Mouse (Mus musculus) hindbrain, embryonic 14.5 days (tissue): ENCODE data around the gene Tbl1xr1. TPM values are rescaled to one million over a fixed set of nuclear protein-coding genes. Genes with fewer than 3 reads are reported as not detected.

Source experiments
- ATAC-seq: fragments of 200-750 bp; cut with Nextera tagmentation; 2 replicates; pipeline ENCODE4 v1.8.0; 2017; ENCODE audit warnings: moderate number of reproducible peaks, mild to moderate bottlenecking, moderate TSS enrichment, moderate library complexity; ENCODE audit not compliant: low FRiP score
- DNase-seq: peaks from one replicate; pipeline ENCODE4 v3.0.0-alpha.2; 2015; ENCODE audit warnings: low spot score
- H3K27ac ChIP-seq: fragments of 300-500 bp; sonication (generic); 2 replicates; pipeline ENCODE4 v1.5.1; 2014; ENCODE audit warnings: mild to moderate bottlenecking, moderate library complexity
- H3K27me3 ChIP-seq: fragments of 300-500 bp; sonication (generic); 2 replicates; pipeline ENCODE4 v1.6.1; 2014; ENCODE audit warnings: mild to moderate bottlenecking, low read length, mixed read lengths; ENCODE audit not compliant: control insufficient read depth, insufficient read depth
- H3K36me3 ChIP-seq: fragments of 300-500 bp; sonication (generic); replicated peaks from 2 replicates; pipeline ENCODE4 v1.6.1; 2014; ENCODE audit not compliant: control insufficient read depth, insufficient read depth
- H3K4me1 ChIP-seq: fragments of 300-500 bp; sonication (generic); replicated peaks from 2 replicates; pipeline ENCODE4 v1.6.1; 2014; ENCODE audit warnings: antibody characterized with exemption, low read length, mixed read lengths; ENCODE audit not compliant: control insufficient read depth, insufficient read depth
- H3K4me2 ChIP-seq: fragments of 300-500 bp; sonication (generic); replicated peaks from 2 replicates; pipeline ENCODE4 v1.6.1; 2014; ENCODE audit warnings: mild to moderate bottlenecking, moderate library complexity
- H3K4me3 ChIP-seq: fragments of 300-500 bp; sonication (generic); replicated peaks from 2 replicates; pipeline ENCODE4 v1.5.1; 2014; ENCODE audit warnings: mild to moderate bottlenecking, low read length
- H3K9ac ChIP-seq: fragments of 300-500 bp; sonication (generic); 2 replicates; pipeline ENCODE4 v1.6.1; 2014
- H3K9me3 ChIP-seq: fragments of 300-500 bp; sonication (generic); 2 replicates; pipeline ENCODE4 v1.6.1; 2016; ENCODE audit warnings: low read length; ENCODE audit not compliant: control insufficient read depth
- WGBS: fragments of 180-500 bp; shearing (Covaris S2); extraction: QIAGEN DNeasy Blood & Tissue Kit; methylation state at CpG from one replicate; pipeline ENCODE4 v1.1.7; 2014; 5-methylcytosine and 5-hydroxymethylcytosine counted together
- polyA plus RNA-seq: library from polyadenylated mRNA; unstranded; fragments of >200 nt; fragmentation: Nextera tagmentation; extraction: Ambion mirVana; gene quantifications from 2 replicates; pipeline ENCODE4 v1.2.1, GENCODE M21; 2014

Gene Tbl1xr1
- polyA plus RNA-seq, 1 experiment from 2014 or later = 23.9 TPM

GRCm38 (mm10) chr3:22171526-22171925 is 95.1 kb downstream of the Tbl1xr1 start:
- 87% methylated on average over 8 of the region's 8 CpGs for WGBS
- no peaks in the 10 kb centered on the region for H3K9me3 ChIP-seq

GRCm38 (mm10) chr3:22172410-22172809 is 96.0 kb downstream of the Tbl1xr1 start:
- ATAC-seq (no peak), DNase-seq (no peak)
- Histone ChIP-seq H3K9me3 (no peaks in the 10 kb centered on the region), H3K36me3 (no peaks in the 10 kb centered on the region), H3K27ac (no peak overlapping the region), H3K9ac (no peak overlapping the region), H3K4me2 (no peak overlapping the region), H3K4me3 (no peak overlapping the region), H3K27me3 (no peaks in the 10 kb centered on the region), H3K4me1 (peaks cover 7% of the 10 kb centered on the region; the same call in 1 of the 2 replicates)
- WGBS = 60% methylated on average over 2 of the region's 2 CpGs

More at GRCm38 (mm10) chr3:22171526-22171925, 95.1 kb downstream of the Tbl1xr1 start:
- no peak overlapping the region for H3K4me3 ChIP-seq
- no peak overlapping the region for H3K27ac ChIP-seq
- H3K4me2 ChIP-seq = no peak overlapping the region
- peaks cover 7% of the 10 kb centered on the region; the same call in 1 of the 2 replicates for H3K4me1 ChIP-seq
- no peak for DNase-seq
- no peak for ATAC-seq
- H3K27me3 ChIP-seq = no peaks in the 10 kb centered on the region
- H3K9ac ChIP-seq = no peak overlapping the region
- no peaks in the 10 kb centered on the region for H3K36me3 ChIP-seq

- Histone ChIP-seq H3K4me1 (peaks cover 7% of the 10 kb centered on the region; the same call in 1 of the 2 replicates), H3K4me3 (no peak overlapping the region), H3K27ac (no peak overlapping the region), H3K27me3 (no peaks in the 10 kb centered on the region), H3K9ac (no peak overlapping the region), H3K36me3 (no peaks in the 10 kb centered on the region), H3K9me3 (no peaks in the 10 kb centered on the region), H3K4me2 (no peak overlapping the region)
- DNase-seq = no peak
- no peak for ATAC-seq
- WGBS = 90% methylated on average over 5 of the region's 5 CpGs
These were observed 96.7 kb downstream of the Tbl1xr1 start for GRCm38 (mm10) chr3:22173171-22173570.

- Histone ChIP-seq H3K9me3 (no peaks in the 10 kb centered on the region), H3K27me3 (no peaks in the 10 kb centered on the region), H3K36me3 (no peaks in the 10 kb centered on the region), H3K4me1 (peaks cover 7% of the 10 kb centered on the region; the same call in 1 of the 2 replicates), H3K27ac (no peak overlapping the region), H3K9ac (no peak overlapping the region), H3K4me3 (no peak overlapping the region), H3K4me2 (no peak overlapping the region)
- WGBS = 86% methylated on average over 4 of the region's 4 CpGs
- ATAC-seq (no peak), DNase-seq (no peak)
These were observed 97.8 kb downstream of the Tbl1xr1 start for GRCm38 (mm10) chr3:22174232-22174631.

DNA sequence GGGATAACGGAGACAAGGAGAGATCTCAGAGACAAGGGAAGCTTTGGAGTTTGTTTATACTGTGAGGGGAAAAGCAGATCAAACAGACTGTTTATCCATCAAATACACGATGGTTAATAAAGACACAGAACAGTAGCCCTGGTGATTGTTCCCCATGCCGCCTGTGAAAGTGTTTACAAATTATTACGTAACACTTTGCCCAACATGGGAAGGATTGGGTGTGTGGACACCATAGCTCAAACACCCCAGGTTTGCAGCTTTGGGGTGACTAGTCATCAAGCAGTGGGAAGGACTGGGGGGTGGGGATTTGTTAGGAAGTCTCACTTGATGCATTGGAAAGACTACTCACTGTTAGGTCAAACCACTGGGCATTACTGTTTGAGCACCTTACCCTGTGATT is 103.6 kb downstream of the Tbl1xr1 start:
- 79% methylated on average over 4 of the region's 4 CpGs for WGBS

DNA sequence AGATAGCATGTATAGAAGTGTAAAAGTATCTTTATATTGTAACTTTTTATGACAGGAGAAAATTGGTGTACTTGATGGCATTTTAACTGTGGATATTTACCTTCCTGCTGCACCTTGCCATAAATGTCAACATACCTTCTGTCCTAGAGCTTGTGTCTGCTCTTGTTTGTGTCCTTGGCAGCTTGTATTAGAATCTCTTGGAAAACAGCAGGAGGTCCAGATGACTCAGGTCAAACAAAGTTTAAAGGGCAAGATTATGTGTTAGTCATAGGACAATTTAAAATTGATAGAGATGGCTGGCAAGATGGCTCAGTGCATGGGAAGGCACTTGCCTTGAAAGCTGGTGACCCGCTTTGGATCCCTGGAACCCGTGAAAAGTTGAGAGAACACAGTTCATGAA is 104.6 kb downstream of the Tbl1xr1 start:
- Histone ChIP-seq H3K27ac (no peak overlapping the region), H3K4me3 (no peak overlapping the region), H3K9me3 (no peaks in the 10 kb centered on the region), H3K27me3 (no peaks in the 10 kb centered on the region), H3K4me1 (no peaks in the 10 kb centered on the region), H3K9ac (no peak overlapping the region), H3K4me2 (no peak overlapping the region), H3K36me3 (no peaks in the 10 kb centered on the region)
- DNase-seq (no peak), ATAC-seq (no peak)
- 96% methylated on average over 2 of the region's 2 CpGs for WGBS

More for the DNA sequence above, 103.6 kb downstream of the Tbl1xr1 start:
- Histone ChIP-seq H3K4me1 (no peaks in the 10 kb centered on the region), H3K4me3 (no peak overlapping the region), H3K4me2 (no peak overlapping the region), H3K27ac (no peak overlapping the region), H3K9me3 (no peaks in the 10 kb centered on the region), H3K36me3 (no peaks in the 10 kb centered on the region), H3K27me3 (no peaks in the 10 kb centered on the region), H3K9ac (no peak overlapping the region)
- ATAC-seq (no peak), DNase-seq (no peak)

DNA sequence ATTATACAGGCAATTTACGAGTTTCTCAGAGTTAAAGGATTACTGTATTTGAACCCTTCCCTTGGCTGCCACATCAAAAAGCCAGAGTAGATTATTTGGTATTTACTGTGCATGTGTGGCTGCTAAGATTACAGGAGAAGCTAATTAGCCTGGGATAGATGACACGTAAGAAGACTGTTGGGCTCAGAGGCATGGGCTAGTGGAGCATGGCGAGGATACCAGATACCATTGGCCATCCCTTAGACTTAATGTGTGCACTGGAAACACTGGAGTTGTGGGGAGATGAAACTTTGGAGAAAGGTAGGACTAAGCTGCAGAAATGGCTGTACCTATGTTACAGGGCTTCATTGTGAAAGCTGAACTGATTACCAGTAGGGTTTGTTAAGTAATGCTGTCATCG is 108.8 kb downstream of the Tbl1xr1 start:
- H3K27me3 ChIP-seq = no peaks in the 10 kb centered on the region
- DNase-seq (no peak), ATAC-seq (no peak)
- WGBS = 87% methylated on average over 4 of the region's 4 CpGs
- H3K36me3 ChIP-seq = peaks cover 6% of the 10 kb centered on the region; the same call in 1 of the 2 replicates
- no peaks in the 10 kb centered on the region for H3K4me1 ChIP-seq
- no peak overlapping the region for H3K9ac ChIP-seq
- no peaks in the 10 kb centered on the region for H3K9me3 ChIP-seq
- no peak overlapping the region for H3K4me3 ChIP-seq
- no peak overlapping the region for H3K4me2 ChIP-seq
- no peak overlapping the region for H3K27ac ChIP-seq

- no peaks in the 10 kb centered on the region for H3K9me3 ChIP-seq
- no peaks in the 10 kb centered on the region for H3K4me1 ChIP-seq
- H3K4me3 ChIP-seq = no peak overlapping the region
- ATAC-seq (peak; percentile 80), DNase-seq (peak; percentile 79)
- no peak overlapping the region for H3K27ac ChIP-seq
- H3K36me3 ChIP-seq = peaks cover 53% of the 10 kb centered on the region
- no peak overlapping the region for H3K9ac ChIP-seq
- H3K4me2 ChIP-seq = no peak overlapping the region
- H3K27me3 ChIP-seq = no peaks in the 10 kb centered on the region
These were observed 114.0 kb downstream of the Tbl1xr1 start for GRCm38 (mm10) chr3:22190498-22190897.

- no peak overlapping the region for H3K4me3 ChIP-seq
- H3K27me3 ChIP-seq = no peaks in the 10 kb centered on the region
- no peaks in the 10 kb centered on the region for H3K9me3 ChIP-seq
- H3K4me2 ChIP-seq = no peak overlapping the region
- H3K9ac ChIP-seq = no peak overlapping the region
- no peak for ATAC-seq
- H3K27ac ChIP-seq = no peak overlapping the region
- peaks cover 66% of the 10 kb centered on the region for H3K36me3 ChIP-seq
- 91% methylated on average over 5 of the region's 5 CpGs for WGBS
- DNase-seq = no peak
- no peaks in the 10 kb centered on the region for H3K4me1 ChIP-seq
These were observed 116.5 kb downstream of the Tbl1xr1 start for GRCm38 (mm10) chr3:22192931-22193330.

DNA sequence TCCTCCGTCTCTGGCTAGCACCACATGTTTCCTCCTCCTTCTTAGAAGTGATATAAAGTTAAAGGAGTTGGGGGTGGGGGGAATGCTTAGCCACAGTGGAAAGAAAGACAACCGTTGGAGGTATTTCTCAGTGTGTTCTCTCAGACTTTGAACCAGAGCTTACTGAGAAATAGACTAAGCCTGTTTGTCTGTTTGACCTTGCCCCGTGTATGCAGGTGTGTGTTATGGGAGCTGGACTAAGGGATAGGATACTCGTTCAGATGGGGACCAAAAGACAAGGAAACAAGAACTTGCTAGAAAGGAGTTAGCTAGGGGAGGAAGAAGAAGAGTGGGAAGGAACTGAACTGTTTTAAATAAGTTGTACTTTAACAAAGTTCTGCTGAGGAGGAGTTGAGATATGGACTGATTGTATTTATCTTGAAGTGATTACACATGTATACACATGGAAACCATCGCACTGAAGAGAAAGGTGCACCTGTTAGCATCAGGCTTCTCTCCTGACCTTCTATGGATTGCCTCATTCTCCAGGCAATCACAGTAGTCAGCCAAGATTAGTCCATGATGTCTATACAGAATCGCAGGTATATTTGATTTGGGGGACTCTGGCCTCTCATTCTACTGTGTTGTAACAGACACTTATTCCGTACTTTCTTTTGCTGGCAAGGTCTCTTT is 117.9 kb downstream of the Tbl1xr1 start:
- no peak overlapping the region for H3K9ac ChIP-seq
- no peak for ATAC-seq
- 93% methylated on average over 7 of the region's 7 CpGs for WGBS

More for the DNA sequence above, 117.9 kb downstream of the Tbl1xr1 start:
- H3K36me3 ChIP-seq = peaks cover 66% of the 10 kb centered on the region
- H3K4me3 ChIP-seq = no peak overlapping the region
- no peaks in the 10 kb centered on the region for H3K9me3 ChIP-seq
- no peaks in the 10 kb centered on the region for H3K27me3 ChIP-seq
- no peak for DNase-seq
- no peak overlapping the region for H3K4me2 ChIP-seq
- H3K27ac ChIP-seq = no peak overlapping the region
- no peaks in the 10 kb centered on the region for H3K4me1 ChIP-seq
